Mouse (Mus musculus) kidney, adult 2 months (tissue): ENCODE measurements around the gene Ppfibp1. TPM values are rescaled to one million over a fixed set of nuclear protein-coding genes. Genes with fewer than 3 reads are reported as not detected.

ENCODE experiments used
- DNase-seq: peaks from one replicate; pipeline ENCODE4 v3.0.0; 2021
- H3K27ac ChIP-seq: fragments of 200-500 bp; 2 replicates; pipeline ENCODE4 v1.5.1; 2012; ENCODE audit warnings: low read depth, low read length, control low read depth, inconsistent platforms; ENCODE audit not compliant: insufficient read depth
- H3K27me3 ChIP-seq: fragments of 200-500 bp; replicated peaks from 2 replicates; pipeline ENCODE4 v1.6.1; 2012; ENCODE audit warnings: mild to moderate bottlenecking, moderate library complexity, low read length, inconsistent platforms; ENCODE audit not compliant: control insufficient read depth, insufficient read depth
- H3K36me3 ChIP-seq: fragments of 200-500 bp; 2 replicates; pipeline ENCODE4 v1.6.1; 2012; ENCODE audit warnings: mild to moderate bottlenecking, moderate library complexity, low read length, inconsistent platforms; ENCODE audit not compliant: control insufficient read depth, insufficient read depth
- H3K4me1 ChIP-seq: fragments of 200-500 bp; 2 replicates; pipeline ENCODE4 v1.6.1; 2011; ENCODE audit warnings: low read length; ENCODE audit not compliant: control insufficient read depth, insufficient read depth
- H3K4me3 ChIP-seq: fragments of 200-500 bp; 2 replicates; pipeline ENCODE4 v1.5.1; 2011; ENCODE audit warnings: mild to moderate bottlenecking, low read depth, low read length, control low read depth; ENCODE audit not compliant: insufficient read depth
- CTCF ChIP-seq: fragments of 200-500 bp; conservative IDR thresholded peaks from 2 replicates; pipeline ENCODE4 v1.5.1; 2011; ENCODE audit warnings: low read depth, mild to moderate bottlenecking, control low read depth, low read length, moderate library complexity, mixed read lengths; ENCODE audit not compliant: insufficient read depth, insufficient read length
- POLR2A ChIP-seq: fragments of 200-500 bp; IDR thresholded peaks from one replicate; pipeline ENCODE4 v1.6.1; 2011; ENCODE audit warnings: low read depth, low read length, control low read depth
- WGBS: fragments of 180-500 bp; shearing (Covaris S2); methylation state at CpG from one replicate; pipeline ENCODE4 v1.1.7; 2018; 5-methylcytosine and 5-hydroxymethylcytosine counted together
- polyA plus RNA-seq: library from polyadenylated mRNA; depleted of rRNA; stranded (reverse); fragments of >200 nt; gene quantifications from 2 replicates; pipeline ENCODE4 v1.2.3, GENCODE M21; 2012

Gene Ppfibp1
- polyA plus RNA-seq, 1 experiment = 23.4 TPM

GRCm38 (mm10) chr6:146958694-146959093 lies 70.4 kb downstream of the Ppfibp1 start:
- WGBS = 81% methylated on average over 1 of the region's 1 CpGs

GRCm38 (mm10) chr6:146959908-146960680 lies 71.8 kb downstream of the Ppfibp1 start:
- no peaks in the 10 kb centered on the region for H3K36me3 ChIP-seq
- H3K4me3 ChIP-seq = no peak overlapping the region
- H3K27me3 ChIP-seq = no peaks in the 10 kb centered on the region
- DNase-seq = peak; percentile 72
- no peak overlapping the region for H3K27ac ChIP-seq
- TF ChIP-seq CTCF (no peak), POLR2A (no peak)
- WGBS = 47% methylated on average over 9 of the region's 9 CpGs
- H3K4me1 ChIP-seq = peaks cover 25% of the 10 kb centered on the region

More at GRCm38 (mm10) chr6:146958694-146959093, 70.4 kb downstream of the Ppfibp1 start:
- Histone ChIP-seq H3K27ac (no peak overlapping the region), H3K36me3 (no peaks in the 10 kb centered on the region), H3K4me3 (no peak overlapping the region), H3K4me1 (peaks cover 23% of the 10 kb centered on the region), H3K27me3 (no peaks in the 10 kb centered on the region)
- TF ChIP-seq POLR2A (no peak), CTCF (no peak)
- DNase-seq = no peak

DNA sequence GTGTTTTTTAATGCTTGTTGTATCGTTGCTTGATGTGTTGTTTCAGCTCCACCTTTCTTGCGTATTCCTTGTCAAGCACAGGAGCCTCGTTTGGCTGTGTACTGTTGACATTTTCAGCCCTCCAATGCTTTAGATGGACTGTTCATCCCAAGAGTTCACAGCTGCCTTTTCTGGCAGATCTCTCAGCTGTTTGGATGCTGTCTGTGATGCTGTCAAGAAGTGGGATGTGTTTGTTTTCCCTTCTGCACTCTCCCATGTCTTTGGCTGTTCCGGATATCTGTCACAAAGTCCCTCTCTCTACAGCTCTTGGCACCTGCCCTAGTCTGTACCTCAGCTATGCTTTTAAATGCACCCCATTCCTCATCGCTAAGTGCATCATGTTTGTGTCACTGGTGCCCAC lies 72.7 kb downstream of the Ppfibp1 start:
- H3K36me3 ChIP-seq = no peaks in the 10 kb centered on the region
- no peaks in the 10 kb centered on the region for H3K27me3 ChIP-seq
- no peak overlapping the region for H3K4me3 ChIP-seq
- no peak for DNase-seq
- TF ChIP-seq POLR2A (no peak), CTCF (no peak)
- 70% methylated on average over 5 of the region's 5 CpGs for WGBS
- peaks cover 27% of the 10 kb centered on the region for H3K4me1 ChIP-seq
- 0 out of 2 replicates have a peak overlapping the region, but pooled peaks have one; percentile 19 for H3K27ac ChIP-seq

DNA sequence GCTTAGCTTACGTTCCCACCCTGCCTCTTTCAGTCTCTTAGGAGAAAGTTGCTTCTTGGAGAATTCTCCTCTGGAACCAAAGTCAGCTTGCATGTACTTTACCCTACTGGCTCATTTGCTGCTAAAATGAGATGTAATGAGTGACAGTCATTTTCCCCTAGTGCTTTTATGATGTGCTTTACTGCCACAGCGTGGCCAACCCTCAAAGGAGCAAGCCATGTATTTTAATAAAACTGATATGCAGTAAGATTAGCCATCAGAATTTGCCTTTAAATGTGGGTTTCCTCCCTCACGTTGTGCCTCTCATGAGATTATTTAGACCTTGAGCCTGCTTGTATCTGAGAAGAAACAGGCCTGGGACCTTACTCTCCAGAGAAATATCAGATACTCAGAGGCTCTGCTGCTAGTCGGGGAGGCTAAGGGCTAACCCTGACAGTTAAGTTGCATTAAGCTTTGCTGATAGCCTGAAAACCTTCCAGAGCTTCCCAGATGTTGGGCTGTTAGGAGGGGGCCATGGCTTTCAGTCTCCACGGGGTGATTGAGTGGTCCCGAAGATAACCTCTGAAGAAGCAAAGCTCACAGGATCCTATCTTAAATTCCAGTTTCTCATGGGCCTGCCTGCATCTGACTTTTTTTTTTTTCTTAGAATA lies 73.7 kb downstream of the Ppfibp1 start:
- no peak overlapping the region for H3K4me3 ChIP-seq
- H3K36me3 ChIP-seq = no peaks in the 10 kb centered on the region
- 47% methylated on average over 6 of the region's 6 CpGs for WGBS
- TF ChIP-seq CTCF = no peak; the same call in 1 of the 2 replicates
- no peak for TF ChIP-seq POLR2A
- H3K27me3 ChIP-seq = no peaks in the 10 kb centered on the region
- H3K27ac ChIP-seq = peak overlapping the region; percentile 57
- peak; percentile 59 for DNase-seq
- peaks cover 32% of the 10 kb centered on the region for H3K4me1 ChIP-seq

- no peak for DNase-seq
- H3K27ac ChIP-seq = no peak overlapping the region
- H3K4me1 ChIP-seq = peaks cover 32% of the 10 kb centered on the region
- TF ChIP-seq POLR2A = no peak
- no peak for TF ChIP-seq CTCF
- H3K36me3 ChIP-seq = no peaks in the 10 kb centered on the region
- no peaks in the 10 kb centered on the region for H3K27me3 ChIP-seq
- WGBS = 82% methylated on average over 6 of the region's 6 CpGs
- H3K4me3 ChIP-seq = no peak overlapping the region
Measured at GRCm38 (mm10) chr6:146963396-146964150, 75.3 kb downstream of the Ppfibp1 start.

GRCm38 (mm10) chr6:146965139-146965772 lies 77.0 kb downstream of the Ppfibp1 start:
- H3K4me1 ChIP-seq = peaks cover 19% of the 10 kb centered on the region
- H3K4me3 ChIP-seq = no peak overlapping the region
- H3K36me3 ChIP-seq = no peaks in the 10 kb centered on the region
- TF ChIP-seq POLR2A = no peak
- TF ChIP-seq CTCF = no peak
- WGBS = 61% methylated on average over 13 of the region's 13 CpGs
- DNase-seq = peak; percentile 60
- no peak overlapping the region for H3K27ac ChIP-seq
- H3K27me3 ChIP-seq = no peaks in the 10 kb centered on the region
